Mouse (Mus musculus): ENCODE measurements around the gene Rab3d. TPM values are rescaled to one million over a fixed set of nuclear protein-coding genes. Genes with fewer than 3 reads are reported as not detected.

Gene Rab3d
- polyA plus RNA-seq, 1 experiment from 2014 or later: 21.6 TPM

- DNase-seq (ENCODE audit: low spot score): peak; percentile 81
Measured at GRCm38 (mm10) chr9:21924099-21924493, 6.1 kb upstream of the Rab3d start.

DNA sequence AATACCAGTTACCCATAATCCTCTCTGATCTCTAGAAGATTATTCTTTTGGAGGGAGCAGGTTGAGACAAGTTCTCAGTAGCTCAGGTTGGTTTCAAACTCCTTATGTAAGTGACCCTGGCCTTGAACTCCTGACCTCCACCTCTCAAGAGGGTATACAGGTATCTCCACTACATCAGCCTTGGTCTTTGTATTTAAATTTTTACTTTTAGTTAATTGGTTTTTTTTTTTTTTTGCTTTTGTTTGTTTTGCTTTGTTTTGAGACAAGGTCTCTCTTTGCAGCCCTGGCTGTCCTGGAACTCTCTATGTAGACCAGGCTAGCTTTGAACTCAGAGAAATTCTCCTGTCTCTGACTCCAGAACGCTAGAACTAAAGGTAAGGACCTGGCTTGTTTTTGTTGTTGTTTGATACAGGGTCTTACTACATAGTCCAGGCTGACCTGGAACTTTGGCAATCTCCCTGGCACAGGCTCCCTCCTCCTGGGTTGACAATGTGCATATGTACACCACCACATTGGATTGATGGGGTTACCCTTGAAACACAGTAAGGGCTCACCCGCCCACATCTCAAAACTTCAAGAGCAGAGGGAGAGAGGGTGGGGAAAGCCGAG lies 5.6 kb upstream of the Rab3d start:
- no peak for ATAC-seq (ENCODE audit: low read depth)
- DNase-seq (ENCODE audit: low spot score): no peak
- Histone ChIP-seq H3K4me3 (ENCODE audit: low read depth, low read length) (no peak overlapping the region), H3K27ac (replicated peaks; ENCODE audit: low read depth, low read length) (0 out of 2 replicates have a peak overlapping the region, but pooled peaks have one; percentile 40), H3K27me3 (replicated peaks; ENCODE audit: control insufficient read depth, insufficient read depth, low read length) (no peaks in the 10 kb centered on the region), H3K36me3 (ENCODE audit: control insufficient read depth, insufficient read depth, low read length) (no peaks in the 10 kb centered on the region), H3K9ac (ENCODE audit: low read depth, low read length) (no peak overlapping the region), H3K4me1 (ENCODE audit: control insufficient read depth, insufficient read depth, low read length) (peaks cover 8% of the 10 kb centered on the region), H3K4me2 (ENCODE audit: low read depth, low read length) (no peak overlapping the region), H3K9me3 (ENCODE audit: control insufficient read depth, low read length) (no peaks in the 10 kb centered on the region)
- 56% methylated on average over 3 of the region's 3 CpGs for WGBS

More at GRCm38 (mm10) chr9:21924099-21924493, 6.1 kb upstream of the Rab3d start:
- H3K4me2 ChIP-seq (ENCODE audit: low read depth, low read length): no peak overlapping the region
- ATAC-seq (ENCODE audit: low read depth): peak; percentile 44
- H3K27ac ChIP-seq (replicated peaks; ENCODE audit: low read depth, low read length): 0 out of 2 replicates have a peak overlapping the region, but pooled peaks have one; percentile 40
- 56% methylated on average over 6 of the region's 6 CpGs for WGBS
- no peak overlapping the region for H3K4me3 ChIP-seq (ENCODE audit: low read depth, low read length)
- peaks cover 8% of the 10 kb centered on the region for H3K4me1 ChIP-seq (ENCODE audit: control insufficient read depth, insufficient read depth, low read length)
- no peak overlapping the region for H3K9ac ChIP-seq (ENCODE audit: low read depth, low read length)
- H3K9me3 ChIP-seq (ENCODE audit: control insufficient read depth, low read length): no peaks in the 10 kb centered on the region
- no peaks in the 10 kb centered on the region for H3K36me3 ChIP-seq (ENCODE audit: control insufficient read depth, insufficient read depth, low read length)
- no peaks in the 10 kb centered on the region for H3K27me3 ChIP-seq (replicated peaks; ENCODE audit: control insufficient read depth, insufficient read depth, low read length)

GRCm38 (mm10) chr9:21923036-21923435 lies 5.0 kb upstream of the Rab3d start:
- WGBS: 86% methylated on average over 4 of the region's 4 CpGs
- no peaks in the 10 kb centered on the region for H3K36me3 ChIP-seq (ENCODE audit: control insufficient read depth, insufficient read depth, low read length)
- DNase-seq (ENCODE audit: low spot score): no peak
- no peaks in the 10 kb centered on the region for H3K27me3 ChIP-seq (replicated peaks; ENCODE audit: control insufficient read depth, insufficient read depth, low read length)
- peaks cover 8% of the 10 kb centered on the region for H3K4me1 ChIP-seq (ENCODE audit: control insufficient read depth, insufficient read depth, low read length)
- no peak overlapping the region for H3K9ac ChIP-seq (ENCODE audit: low read depth, low read length)
- no peak overlapping the region for H3K4me2 ChIP-seq (ENCODE audit: low read depth, low read length)
- no peak for ATAC-seq (ENCODE audit: low read depth)
- no peak overlapping the region for H3K27ac ChIP-seq (replicated peaks; ENCODE audit: low read depth, low read length)
- no peak overlapping the region for H3K4me3 ChIP-seq (ENCODE audit: low read depth, low read length)
- no peaks in the 10 kb centered on the region for H3K9me3 ChIP-seq (ENCODE audit: control insufficient read depth, low read length)

GRCm38 (mm10) chr9:21918692-21919384 lies 846 bp upstream of the Rab3d start:
- no peak overlapping the region for H3K9ac ChIP-seq (ENCODE audit: low read depth, low read length)
- H3K4me1 ChIP-seq (ENCODE audit: control insufficient read depth, insufficient read depth, low read length): no peaks in the 10 kb centered on the region
- H3K27me3 ChIP-seq (replicated peaks; ENCODE audit: control insufficient read depth, insufficient read depth, low read length): peaks cover 9% of the 10 kb centered on the region
- no peaks in the 10 kb centered on the region for H3K9me3 ChIP-seq (ENCODE audit: control insufficient read depth, low read length)
- no peak overlapping the region for H3K27ac ChIP-seq (replicated peaks; ENCODE audit: low read depth, low read length)
- peak overlapping the region; percentile 86 for H3K4me2 ChIP-seq (ENCODE audit: low read depth, low read length)
- WGBS: 23% methylated on average over 5 of the region's 5 CpGs
- ATAC-seq (ENCODE audit: low read depth) (no peak), DNase-seq (ENCODE audit: low spot score) (no peak)
- peak overlapping the region; percentile 60 for H3K4me3 ChIP-seq (ENCODE audit: low read depth, low read length)
- no peaks in the 10 kb centered on the region for H3K36me3 ChIP-seq (ENCODE audit: control insufficient read depth, insufficient read depth, low read length)

DNA sequence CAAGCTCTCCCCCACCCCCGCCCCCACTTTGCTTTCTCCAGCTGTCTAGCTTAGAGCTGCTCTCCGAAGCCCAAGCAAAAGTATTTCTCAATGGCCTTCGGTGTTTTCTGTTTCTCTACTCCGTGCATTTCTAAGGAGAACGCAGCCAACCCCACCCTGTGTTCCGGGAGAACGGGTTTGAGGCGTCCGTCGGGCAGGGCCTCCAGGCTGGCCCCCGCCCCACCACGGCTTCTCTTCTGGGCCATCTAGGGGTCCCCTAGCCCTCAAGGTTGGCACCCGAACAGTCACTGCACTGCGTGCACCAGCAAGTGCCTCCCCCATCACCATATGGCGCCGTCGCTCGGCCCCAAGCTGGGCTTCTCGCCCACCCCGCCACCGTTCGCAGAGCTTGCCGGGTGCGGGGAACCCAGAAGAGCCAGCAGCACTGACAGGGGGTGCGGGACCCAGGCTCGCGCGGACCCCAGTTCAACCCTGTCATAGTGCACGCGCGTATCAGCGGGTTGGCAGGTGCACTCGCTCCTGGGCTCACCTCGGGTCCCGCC lies 428 bp downstream of the Rab3d start:
- no peak overlapping the region for H3K27ac ChIP-seq (replicated peaks; ENCODE audit: low read depth, low read length)
- H3K36me3 ChIP-seq (ENCODE audit: control insufficient read depth, insufficient read depth, low read length): no peaks in the 10 kb centered on the region
- ATAC-seq (ENCODE audit: low read depth): peak; percentile 60

GRCm38 (mm10) chr9:21916851-21917492 lies 1.0 kb downstream of the Rab3d start:
- Histone ChIP-seq H3K4me3 (ENCODE audit: low read depth, low read length) (peak overlapping the region; percentile 60), H3K27me3 (replicated peaks; ENCODE audit: control insufficient read depth, insufficient read depth, low read length) (peaks cover 9% of the 10 kb centered on the region), H3K9me3 (ENCODE audit: control insufficient read depth, low read length) (no peaks in the 10 kb centered on the region), H3K9ac (ENCODE audit: low read depth, low read length) (no peak overlapping the region; the same call in 1 of the 2 replicates), H3K4me2 (ENCODE audit: low read depth, low read length) (peak overlapping the region; percentile 86), H3K4me1 (ENCODE audit: control insufficient read depth, insufficient read depth, low read length) (no peaks in the 10 kb centered on the region), H3K27ac (replicated peaks; ENCODE audit: low read depth, low read length) (no peak overlapping the region), H3K36me3 (ENCODE audit: control insufficient read depth, insufficient read depth, low read length) (no peaks in the 10 kb centered on the region)
- WGBS: 63% methylated on average over 3 of the region's 3 CpGs
- DNase-seq (ENCODE audit: low spot score) (no peak), ATAC-seq (ENCODE audit: low read depth) (no peak)

More for the DNA sequence above, 428 bp downstream of the Rab3d start:
- Histone ChIP-seq H3K9me3 (ENCODE audit: control insufficient read depth, low read length) (no peaks in the 10 kb centered on the region), H3K4me3 (ENCODE audit: low read depth, low read length) (peak overlapping the region; percentile 60), H3K9ac (ENCODE audit: low read depth, low read length) (peak overlapping the region; percentile 62), H3K27me3 (replicated peaks; ENCODE audit: control insufficient read depth, insufficient read depth, low read length) (peaks cover 9% of the 10 kb centered on the region), H3K4me1 (ENCODE audit: control insufficient read depth, insufficient read depth, low read length) (no peaks in the 10 kb centered on the region), H3K4me2 (ENCODE audit: low read depth, low read length) (peak overlapping the region; percentile 86)
- WGBS: 3% methylated on average over 23 of the region's 35 CpGs
- DNase-seq (ENCODE audit: low spot score): peak; percentile 28

GRCm38 (mm10) chr9:21909474-21910223 lies 8.3 kb downstream of the Rab3d start:
- H3K27me3 ChIP-seq (replicated peaks; ENCODE audit: control insufficient read depth, insufficient read depth, low read length): no peaks in the 10 kb centered on the region
- no peak for DNase-seq (ENCODE audit: low spot score)
- 73% methylated on average over 10 of the region's 10 CpGs for WGBS
- ATAC-seq (ENCODE audit: low read depth): no peak
- no peaks in the 10 kb centered on the region for H3K4me1 ChIP-seq (ENCODE audit: control insufficient read depth, insufficient read depth, low read length)
- H3K4me3 ChIP-seq (ENCODE audit: low read depth, low read length): no peak overlapping the region
- no peak overlapping the region for H3K27ac ChIP-seq (replicated peaks; ENCODE audit: low read depth, low read length)
- no peak overlapping the region for H3K4me2 ChIP-seq (ENCODE audit: low read depth, low read length)
- H3K9me3 ChIP-seq (ENCODE audit: control insufficient read depth, low read length): no peaks in the 10 kb centered on the region
- no peak overlapping the region for H3K9ac ChIP-seq (ENCODE audit: low read depth, low read length)
- no peaks in the 10 kb centered on the region for H3K36me3 ChIP-seq (ENCODE audit: control insufficient read depth, insufficient read depth, low read length)

- H3K27me3 ChIP-seq (replicated peaks; ENCODE audit: control insufficient read depth, insufficient read depth, low read length): no peaks in the 10 kb centered on the region
- H3K4me3 ChIP-seq (ENCODE audit: low read depth, low read length): no peak overlapping the region
- no peaks in the 10 kb centered on the region for H3K9me3 ChIP-seq (ENCODE audit: control insufficient read depth, low read length)
- no peak for ATAC-seq (ENCODE audit: low read depth)
- no peaks in the 10 kb centered on the region for H3K36me3 ChIP-seq (ENCODE audit: control insufficient read depth, insufficient read depth, low read length)
- WGBS: 70% methylated on average over 11 of the region's 11 CpGs
- no peak overlapping the region for H3K27ac ChIP-seq (replicated peaks; ENCODE audit: low read depth, low read length)
- no peak overlapping the region for H3K9ac ChIP-seq (ENCODE audit: low read depth, low read length)
- H3K4me2 ChIP-seq (ENCODE audit: low read depth, low read length): no peak overlapping the region
- no peak for DNase-seq (ENCODE audit: low spot score)
- no peaks in the 10 kb centered on the region for H3K4me1 ChIP-seq (ENCODE audit: control insufficient read depth, insufficient read depth, low read length)
Measured at GRCm38 (mm10) chr9:21908216-21908615, 9.8 kb downstream of the Rab3d start.

All from embryonic facial prominence, embryonic 14.5 days (tissue).